Mouse (Mus musculus): Measurements from ENCODE around the gene Scgb1b2. TPM values are rescaled to one million over a fixed set of nuclear protein-coding genes. Genes with fewer than 3 reads are reported as not detected.

Gene Scgb1b2
- not detected in 2 replicates for polyA plus RNA-seq (2015; fragmentation: Nextera tagmentation; extraction: Ambion mirVana)

DNA sequence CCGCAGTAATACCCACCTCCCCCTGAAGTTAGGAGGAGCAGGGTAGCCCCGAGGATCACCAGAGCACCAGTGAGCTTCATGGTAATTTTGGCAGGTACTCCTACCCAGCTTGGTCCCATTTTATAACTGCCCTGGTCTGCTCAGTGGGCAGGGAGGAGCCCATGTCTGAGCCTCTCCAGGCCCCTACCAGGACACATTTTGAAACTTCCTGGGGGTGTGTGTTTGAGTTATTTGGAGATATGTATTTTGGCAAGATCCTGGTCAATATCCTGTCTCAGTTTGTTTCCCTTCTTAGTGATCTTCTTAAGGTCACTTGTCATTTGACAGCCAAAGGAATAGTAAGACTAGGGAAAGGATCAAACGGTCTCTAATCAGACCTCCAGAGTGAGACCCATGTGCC lies at the start of gene Scgb1b2:
Gene Scgb1b2, minus strand, starts transcription at position 101 of the 400 bp plus-strand sequence.
- 78% methylated on average over 3 of the region's 3 CpGs for WGBS
- no peak within 1 kb of the TSS for H3K9ac ChIP-seq
- no peaks in the 10 kb centered on the region for H3K4me1 ChIP-seq
- no peak for ATAC-seq (ENCODE audit: insufficient number of reproducible peaks, low FRiP score, low TSS enrichment, low read depth)
- H3K27me3 ChIP-seq, result no peaks in the 10 kb centered on the region
- H3K27ac ChIP-seq, result no peak within 1 kb of the TSS
- no peaks in the 10 kb centered on the region for H3K36me3 ChIP-seq
- no peak within 1 kb of the TSS for H3K4me3 ChIP-seq
- no peak within 1 kb of the TSS for H3K4me2 ChIP-seq
- H3K9me3 ChIP-seq, result no peaks in the 10 kb centered on the region

DNA sequence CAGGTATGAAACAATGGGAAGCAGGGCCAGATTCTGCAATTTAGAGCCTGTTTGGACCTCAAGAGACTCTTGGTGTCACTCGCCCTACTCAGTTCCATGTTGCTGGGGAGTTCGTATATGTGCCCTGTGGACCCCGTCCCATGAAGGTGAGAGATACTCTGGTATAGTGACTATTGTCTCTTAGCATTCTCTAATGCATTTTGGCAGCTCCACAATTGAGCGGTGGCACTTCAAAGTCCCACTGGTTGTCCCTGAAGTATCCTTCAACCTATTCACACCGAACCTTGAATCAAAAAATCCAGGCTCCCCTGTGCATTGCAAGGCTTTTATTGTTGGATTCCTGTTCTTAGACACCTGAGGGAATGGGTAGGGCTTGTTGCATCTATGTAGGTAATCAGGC lies 1.4 kb downstream of the Scgb1b2 start, which contains the start of gene Scgb2b2:
Gene Scgb2b2, plus strand, starts transcription at position 301 of the 400 bp plus-strand sequence.
- WGBS, result 84% methylated on average over 5 of the region's 5 CpGs
- H3K9ac ChIP-seq, result no peak within 1 kb of the TSS
- no peak for ATAC-seq (ENCODE audit: insufficient number of reproducible peaks, low FRiP score, low TSS enrichment, low read depth)
- H3K36me3 ChIP-seq, result no peaks in the 10 kb centered on the region
- H3K27me3 ChIP-seq, result no peaks in the 10 kb centered on the region
- no peak within 1 kb of the TSS for H3K4me3 ChIP-seq
- no peak within 1 kb of the TSS for H3K27ac ChIP-seq
- H3K4me1 ChIP-seq, result no peaks in the 10 kb centered on the region
- H3K4me2 ChIP-seq, result no peak within 1 kb of the TSS
- H3K9me3 ChIP-seq, result no peaks in the 10 kb centered on the region

Other genes with a start within 250 kb of the Scgb1b2 start
- gene Fxyd5, start 249.3 kb downstream of the Scgb1b2 start, polyA plus RNA-seq (2015; fragmentation: Nextera tagmentation; extraction: Ambion mirVana), result 42.3 and 52.6 TPM in 2 replicates
- gene Fxyd7, start 240.4 kb downstream of the Scgb1b2 start, polyA plus RNA-seq (2015; fragmentation: Nextera tagmentation; extraction: Ambion mirVana), result 13.1 and 19.0 TPM in 2 replicates
- 107 and 155 TPM in 2 replicates for gene Fxyd1, start 234.6 kb downstream of the Scgb1b2 start, polyA plus RNA-seq (2015; fragmentation: Nextera tagmentation; extraction: Ambion mirVana)
- gene Lgi4, start 232.5 kb downstream of the Scgb1b2 start, polyA plus RNA-seq (2015; fragmentation: Nextera tagmentation; extraction: Ambion mirVana), result 0.58 and 0.88 TPM in 2 replicates
- gene Fxyd3, start 215.1 kb downstream of the Scgb1b2 start, polyA plus RNA-seq (2015; fragmentation: Nextera tagmentation; extraction: Ambion mirVana), result 76.1 and 91.8 TPM in 2 replicates
- 2.4 and 3.4 TPM in 2 replicates for gene Hpn, start 176.5 kb downstream of the Scgb1b2 start, polyA plus RNA-seq (2015; fragmentation: Nextera tagmentation; extraction: Ambion mirVana)
- 4.7 and 5.7 TPM in 2 replicates for gene Scn1b, start 164.8 kb downstream of the Scgb1b2 start, polyA plus RNA-seq (2015; fragmentation: Nextera tagmentation; extraction: Ambion mirVana)
- 68.2 and 70.9 TPM in 2 replicates for gene Gramd1a, start 135.9 kb downstream of the Scgb1b2 start, polyA plus RNA-seq (2015; fragmentation: Nextera tagmentation; extraction: Ambion mirVana)
- not detected in 2 replicates for gene Scgb2b2, start 1.3 kb downstream of the Scgb1b2 start, polyA plus RNA-seq (2015; fragmentation: Nextera tagmentation; extraction: Ambion mirVana)
- gene Scgb2b3, start 70.3 kb upstream of the Scgb1b2 start, polyA plus RNA-seq (2015; fragmentation: Nextera tagmentation; extraction: Ambion mirVana), result not detected in 2 replicates
- not detected in 2 replicates for gene Scgb1b3, start 83.8 kb upstream of the Scgb1b2 start, polyA plus RNA-seq (2015; fragmentation: Nextera tagmentation; extraction: Ambion mirVana)

All from limb, embryonic 15.5 days (tissue).